Mouse (Mus musculus): Measurements from ENCODE around the gene Olfr780. TPM values are rescaled to one million over a fixed set of nuclear protein-coding genes. Genes with fewer than 3 reads are reported as not detected.

Olfr780 gene
- not detected in 2 replicates for polyA plus RNA-seq (2012; rRNA removed; ENCODE audit: low replicate concordance)

DNA sequence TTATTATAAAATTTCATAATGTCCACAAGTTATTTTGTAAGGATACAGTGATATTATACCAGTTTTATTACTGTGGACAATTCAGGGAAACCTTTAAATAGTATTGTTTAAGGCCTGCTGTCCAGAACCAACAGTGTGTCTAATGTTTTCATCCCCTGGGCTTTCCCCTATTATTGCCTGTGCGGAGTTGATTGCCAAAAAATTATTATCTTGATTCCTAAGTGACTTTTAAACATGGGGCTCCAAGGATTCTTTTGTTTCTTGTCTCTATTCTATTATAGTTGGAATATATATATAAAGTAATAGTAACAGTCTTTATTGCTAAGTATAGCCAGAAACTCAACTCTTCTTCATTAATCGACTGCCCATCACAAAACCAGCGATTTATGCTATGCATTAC, at the start of gene Olfr780:
Gene Olfr780 (plus strand): TSS at position 301 of the 400 bp plus-strand sequence.

DNA sequence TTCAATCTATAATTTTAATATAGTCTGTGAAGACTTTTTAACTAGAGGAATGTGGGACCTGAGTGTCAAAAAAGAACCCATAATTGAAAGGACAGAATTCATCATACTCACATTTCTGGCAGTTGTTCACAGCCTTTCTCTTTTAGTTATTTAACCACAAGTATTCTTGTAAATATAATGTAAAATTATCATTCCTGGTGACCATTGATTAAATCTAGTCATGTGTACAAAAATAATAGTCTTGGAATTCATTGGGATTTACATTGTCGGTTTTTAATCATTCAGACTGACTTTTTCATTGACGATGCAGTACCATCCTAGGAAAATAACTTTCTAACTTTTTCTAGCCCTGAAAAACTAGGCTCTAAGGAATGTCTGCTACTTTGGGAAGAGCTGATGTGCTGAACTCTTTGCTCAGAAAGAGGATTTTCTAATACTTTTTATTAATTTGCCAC, 46.8 kb upstream of the Olfr780 start, which contains the start of gene Olfr777:
Gene Olfr777 (minus strand): TSS at position 405 of the 455 bp plus-strand sequence.

DNA sequence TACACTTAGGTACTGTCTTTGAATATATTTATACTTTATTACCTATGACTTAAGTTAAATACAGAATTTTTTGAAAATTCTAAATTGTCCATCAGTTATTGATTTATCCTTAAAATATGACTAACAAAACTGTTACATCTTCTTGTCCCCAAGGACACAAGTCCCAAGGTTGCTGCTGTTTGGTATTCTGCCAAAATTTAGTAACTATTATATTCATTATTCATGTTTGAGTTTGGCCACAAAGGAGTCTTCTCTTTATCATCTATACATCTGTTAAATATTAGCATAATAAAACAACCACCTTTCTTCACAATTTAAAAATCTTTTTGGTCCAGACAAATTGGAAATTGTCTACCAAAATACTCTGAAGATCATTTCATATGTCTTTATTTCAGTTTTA, 10.6 kb downstream of the Olfr780 start, which contains the start of gene Olfr781:
Gene Olfr781 (plus strand): TSS at position 301 of the 400 bp plus-strand sequence.

DNA sequence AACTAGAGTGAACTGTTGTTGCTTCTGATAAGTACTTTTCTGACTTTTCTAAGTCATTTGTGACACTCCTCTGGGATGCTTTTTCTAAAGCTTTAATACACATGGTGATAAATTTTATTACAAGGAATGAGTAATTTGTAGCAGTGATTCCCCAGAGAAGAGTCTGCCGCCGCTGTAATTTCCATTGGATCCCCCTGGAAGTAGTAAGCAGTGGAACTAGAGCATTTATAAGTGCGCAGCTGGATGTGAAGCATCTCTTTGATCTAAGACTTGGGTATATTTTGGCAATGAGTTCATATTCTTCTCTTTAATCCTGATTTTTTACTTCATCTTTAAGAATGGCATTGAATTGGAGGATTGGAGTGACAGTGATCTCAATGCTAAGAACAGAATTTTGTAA, 30.6 kb downstream of the Olfr780 start, which contains the start of gene Olfr782:
Gene Olfr782 (plus strand): TSS at position 301 of the 400 bp plus-strand sequence.

Other genes starting within 250 kb of the Olfr780 start
- not detected in 2 replicates for gene Olfr766-ps1, start 249.1 kb upstream of the Olfr780 start, polyA plus RNA-seq (2012; rRNA removed; ENCODE audit: low replicate concordance)
- not detected in 2 replicates for gene Olfr767, start 235.2 kb upstream of the Olfr780 start, polyA plus RNA-seq (2012; rRNA removed; ENCODE audit: low replicate concordance)
- not detected in 2 replicates for gene Olfr768, start 218.7 kb upstream of the Olfr780 start, polyA plus RNA-seq (2012; rRNA removed; ENCODE audit: low replicate concordance)
- not detected in 2 replicates for gene Olfr769, start 200.3 kb upstream of the Olfr780 start, polyA plus RNA-seq (2012; rRNA removed; ENCODE audit: low replicate concordance)
- not detected in 2 replicates for gene Olfr770, start 179.1 kb upstream of the Olfr780 start, polyA plus RNA-seq (2012; rRNA removed; ENCODE audit: low replicate concordance)
- not detected in 2 replicates for gene Olfr771, start 153.4 kb upstream of the Olfr780 start, polyA plus RNA-seq (2012; rRNA removed; ENCODE audit: low replicate concordance)
- not detected in 2 replicates for gene Olfr772, start 140.2 kb upstream of the Olfr780 start, polyA plus RNA-seq (2012; rRNA removed; ENCODE audit: low replicate concordance)
- gene Olfr773, start 130.7 kb upstream of the Olfr780 start, polyA plus RNA-seq (2012; rRNA removed; ENCODE audit: low replicate concordance), result not detected in 2 replicates
- not detected in 2 replicates for gene Olfr774, start 81.9 kb upstream of the Olfr780 start, polyA plus RNA-seq (2012; rRNA removed; ENCODE audit: low replicate concordance)
- gene Olfr775, start 69.7 kb upstream of the Olfr780 start, polyA plus RNA-seq (2012; rRNA removed; ENCODE audit: low replicate concordance), result not detected in 2 replicates
- gene Olfr776, start 59.0 kb upstream of the Olfr780 start, polyA plus RNA-seq (2012; rRNA removed; ENCODE audit: low replicate concordance), result not detected in 2 replicates
- not detected in 2 replicates for gene Olfr777, start 46.6 kb upstream of the Olfr780 start, polyA plus RNA-seq (2012; rRNA removed; ENCODE audit: low replicate concordance)
- not detected in 2 replicates for gene Olfr781, start 10.7 kb downstream of the Olfr780 start, polyA plus RNA-seq (2012; rRNA removed; ENCODE audit: low replicate concordance)
- not detected in 2 replicates for gene Olfr782, start 30.7 kb downstream of the Olfr780 start, polyA plus RNA-seq (2012; rRNA removed; ENCODE audit: low replicate concordance)
- 0.12 TPM in 1 of 2 replicates, not detected in the other for gene Olfr784, start 66.0 kb downstream of the Olfr780 start, polyA plus RNA-seq (2012; rRNA removed; ENCODE audit: low replicate concordance)
- not detected in 2 replicates for gene Olfr785, start 87.3 kb downstream of the Olfr780 start, polyA plus RNA-seq (2012; rRNA removed; ENCODE audit: low replicate concordance)
- gene Olfr786, start 109.2 kb downstream of the Olfr780 start, polyA plus RNA-seq (2012; rRNA removed; ENCODE audit: low replicate concordance), result not detected in 2 replicates
- not detected in 2 replicates for gene Olfr787, start 143.7 kb downstream of the Olfr780 start, polyA plus RNA-seq (2012; rRNA removed; ENCODE audit: low replicate concordance)
- not detected in 2 replicates for gene Olfr788, start 152.9 kb downstream of the Olfr780 start, polyA plus RNA-seq (2012; rRNA removed; ENCODE audit: low replicate concordance)
- not detected in 2 replicates for gene Olfr789, start 166.6 kb downstream of the Olfr780 start, polyA plus RNA-seq (2012; rRNA removed; ENCODE audit: low replicate concordance)
- not detected in 2 replicates for gene Olfr790, start 180.4 kb downstream of the Olfr780 start, polyA plus RNA-seq (2012; rRNA removed; ENCODE audit: low replicate concordance)
- gene Olfr791, start 203.7 kb downstream of the Olfr780 start, polyA plus RNA-seq (2012; rRNA removed; ENCODE audit: low replicate concordance), result not detected in 2 replicates
- gene Olfr792, start 221.0 kb downstream of the Olfr780 start, polyA plus RNA-seq (2012; rRNA removed; ENCODE audit: low replicate concordance), result not detected in 2 replicates
- gene Olfr794, start 249.5 kb downstream of the Olfr780 start, polyA plus RNA-seq (2012; rRNA removed; ENCODE audit: low replicate concordance), result not detected in 2 replicates